Mouse (Mus musculus) embryonic fibroblast, embryonic 13.5 days (primary cell): Measurements from ENCODE around the gene Dnm3. TPM values are rescaled to one million over a fixed set of nuclear protein-coding genes. Genes with fewer than 3 reads are reported as not detected.

Experiments
- H3K27ac ChIP-seq: 2 replicates; pipeline ENCODE4 v1.5.1; 2012; ENCODE audit warnings: low read length, control low read depth, inconsistent platforms; ENCODE audit not compliant: insufficient read depth
- H3K4me1 ChIP-seq: 2 replicates; pipeline ENCODE4 v1.6.1; 2011; ENCODE audit warnings: low read length; ENCODE audit not compliant: control insufficient read depth, insufficient read depth
- H3K4me3 ChIP-seq: 2 replicates; pipeline ENCODE4 v1.5.1; 2011; ENCODE audit warnings: mild to moderate bottlenecking, control low read depth, low read length; ENCODE audit not compliant: insufficient read depth
- CTCF ChIP-seq: IDR thresholded peaks from 2 replicates; pipeline ENCODE4 v1.5.1; 2011; ENCODE audit warnings: mild to moderate bottlenecking, control low read depth, low read length, moderate library complexity, borderline replicate concordance; ENCODE audit not compliant: insufficient read depth
- POLR2A ChIP-seq: IDR thresholded peaks from 2 replicates; pipeline ENCODE4 v1.6.1; 2011; ENCODE audit warnings: low read depth, mild to moderate bottlenecking, control low read depth, low read length, moderate library complexity
- polyA plus RNA-seq: library from polyadenylated mRNA; stranded (reverse); fragments of >200 nt; gene quantifications from 2 replicates; pipeline ENCODE4 v1.2.4, GENCODE M21; 2011; ENCODE audit warnings: low read depth; ENCODE audit not compliant: missing spikeins, insufficient read length

Dnm3 gene
- polyA plus RNA-seq, 1 experiment = 11.7 TPM

- Histone ChIP-seq H3K27ac (peak overlapping the region; percentile 100), H3K4me3 (no peak overlapping the region), H3K4me1 (peaks cover 32% of the 10 kb centered on the region)
- no peak for TF ChIP-seq CTCF
- TF ChIP-seq POLR2A = peak; percentile 43; the same call in 1 of the 2 replicates
These were observed 291.1 kb downstream of the Dnm3 start for GRCm38 (mm10) chr1:162186470-162187351.

- no peak overlapping the region for H3K4me3 ChIP-seq
- no peak for TF ChIP-seq POLR2A
- no peak for TF ChIP-seq CTCF
- H3K27ac ChIP-seq = peak overlapping the region; percentile 98
- H3K4me1 ChIP-seq = peaks cover 38% of the 10 kb centered on the region
These were observed 293.7 kb downstream of the Dnm3 start for GRCm38 (mm10) chr1:162184003-162184748.

- no peak for TF ChIP-seq CTCF
- 0 out of 2 replicates have a peak, but pooled peaks have one; percentile 16 for TF ChIP-seq POLR2A
These were observed 294.4 kb downstream of the Dnm3 start for GRCm38 (mm10) chr1:162183438-162183837.

GRCm38 (mm10) chr1:162181187-162181975, 296.5 kb downstream of the Dnm3 start:
- no peak overlapping the region for H3K4me3 ChIP-seq
- H3K27ac ChIP-seq = peak overlapping the region; percentile 95
- TF ChIP-seq CTCF = no peak
- TF ChIP-seq POLR2A = no peak
- H3K4me1 ChIP-seq = peaks cover 25% of the 10 kb centered on the region

More at GRCm38 (mm10) chr1:162183438-162183837, 294.4 kb downstream of the Dnm3 start:
- H3K4me1 ChIP-seq = peaks cover 35% of the 10 kb centered on the region
- H3K27ac ChIP-seq = peak overlapping the region; percentile 98
- H3K4me3 ChIP-seq = no peak overlapping the region

- Histone ChIP-seq H3K27ac (peak overlapping the region; percentile 80), H3K4me1 (peaks cover 20% of the 10 kb centered on the region), H3K4me3 (no peak overlapping the region)
- TF ChIP-seq CTCF = no peak
- TF ChIP-seq POLR2A = no peak
These were observed 297.4 kb downstream of the Dnm3 start for GRCm38 (mm10) chr1:162180451-162180850.

- Histone ChIP-seq H3K4me1 (peaks cover 15% of the 10 kb centered on the region), H3K27ac (no peak overlapping the region), H3K4me3 (no peak overlapping the region)
- TF ChIP-seq POLR2A = no peak
- TF ChIP-seq CTCF = no peak
These were observed 298.4 kb downstream of the Dnm3 start for GRCm38 (mm10) chr1:162179401-162179800.

GRCm38 (mm10) chr1:162172806-162173205, 305.0 kb downstream of the Dnm3 start:
- Histone ChIP-seq H3K4me1 (peaks cover 3% of the 10 kb centered on the region; the same call in 1 of the 2 replicates), H3K4me3 (no peak overlapping the region), H3K27ac (no peak overlapping the region)
- TF ChIP-seq POLR2A (no peak), CTCF (no peak)

GRCm38 (mm10) chr1:162163687-162164484, 313.9 kb downstream of the Dnm3 start:
- TF ChIP-seq POLR2A (no peak), CTCF (no peak)
- H3K4me3 ChIP-seq = no peak overlapping the region
- H3K27ac ChIP-seq = peak overlapping the region; percentile 85
- peaks cover 15% of the 10 kb centered on the region for H3K4me1 ChIP-seq
